Mouse (Mus musculus): ENCODE results near the gene Fchsd2. TPM values are rescaled to one million over a fixed set of nuclear protein-coding genes. Genes with fewer than 3 reads are reported as not detected.

Gene Fchsd2
- total and polyA plus RNA-seq, 3 experiments = 9.7 to 31.3 (median 14.9) TPM

DNA sequence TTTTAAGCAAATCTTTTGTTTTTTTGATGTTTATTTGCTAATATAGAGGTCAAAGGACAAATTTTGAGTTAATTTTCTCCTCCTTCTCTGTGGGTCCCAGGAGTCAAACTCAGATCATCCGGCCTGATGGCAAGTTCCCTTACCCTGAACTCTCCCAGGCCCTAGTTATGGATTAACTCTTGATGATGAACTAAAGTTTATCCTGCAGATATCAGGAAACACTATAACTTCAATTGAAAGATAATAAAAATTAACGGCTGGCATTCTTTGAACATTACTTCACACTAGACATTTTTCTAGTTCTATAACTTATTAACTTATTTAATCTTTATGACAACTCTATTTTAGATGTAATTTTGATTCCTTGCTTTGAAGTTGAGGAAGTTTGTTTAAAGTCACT, 156.5 kb downstream of the Fchsd2 start:
- Histone ChIP-seq H3K4me1 (ENCODE audit: insufficient read depth, low read depth, low read length) (no peaks in the 10 kb centered on the region), H3K27me3 (ENCODE audit: insufficient read depth, low read length) (no peaks in the 10 kb centered on the region), H3K4me3 (ENCODE audit: low read depth, low read length) (no peak overlapping the region), H3K36me3 (replicated peaks) (peaks cover 3% of the 10 kb centered on the region), H3K9me3 (replicated peaks) (no peaks in the 10 kb centered on the region)
- DNase-seq (ENCODE audit: low spot score) (no peak), ATAC-seq (ENCODE audit: extremely low read depth, insufficient number of reproducible peaks, low FRiP score, poor library complexity, severe bottlenecking) (no peak)
- TF ChIP-seq GATA2 (IDR thresholded peaks at IDR 0.05; ENCODE audit: borderline replicate concordance, low read depth, low read length) (no peak), CTCF (IDR thresholded peaks at IDR 0.05; ENCODE audit: low read depth, low read length) (no peak), POLR2AphosphoS5 (IDR thresholded peaks at IDR 0.05; ENCODE audit: insufficient replicate concordance, low read depth, low read length) (no peak), TAL1 (conservative IDR thresholded peaks at IDR 0.05; ENCODE audit: low read depth, low read length) (no peak), GATA1 (IDR thresholded peaks at IDR 0.05; ENCODE audit: borderline replicate concordance, low read length) (no peak)

DNA sequence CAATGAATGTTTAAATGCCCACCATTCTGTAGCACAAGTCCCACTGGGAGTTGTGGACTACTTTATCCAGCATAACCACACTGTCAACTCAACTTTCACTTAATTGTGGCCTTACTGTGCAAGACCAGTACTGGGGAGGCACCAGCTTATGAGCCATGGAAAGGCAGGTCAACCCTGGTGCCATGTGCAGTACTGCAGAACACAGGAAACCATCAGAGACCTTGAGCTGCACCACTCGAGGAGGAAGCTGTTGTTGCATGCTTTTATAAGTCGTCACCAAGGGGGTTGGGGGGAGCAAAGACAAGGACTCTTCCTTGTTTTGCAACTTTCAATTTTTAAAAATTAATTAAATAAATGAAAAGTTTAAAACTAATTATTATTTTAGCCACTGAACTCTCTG, 160.4 kb downstream of the Fchsd2 start:
- DNase-seq (ENCODE audit: low spot score) (no peak), ATAC-seq (ENCODE audit: extremely low read depth, insufficient number of reproducible peaks, low FRiP score, poor library complexity, severe bottlenecking) (no peak)
- Histone ChIP-seq H3K9me3 (replicated peaks) (no peaks in the 10 kb centered on the region), H3K4me3 (ENCODE audit: low read depth, low read length) (no peak overlapping the region), H3K36me3 (replicated peaks) (peaks cover 7% of the 10 kb centered on the region), H3K4me1 (ENCODE audit: insufficient read depth, low read depth, low read length) (no peaks in the 10 kb centered on the region), H3K27me3 (ENCODE audit: insufficient read depth, low read length) (no peaks in the 10 kb centered on the region)
- TF ChIP-seq GATA1 (IDR thresholded peaks at IDR 0.05; ENCODE audit: borderline replicate concordance, low read length) (no peak), CTCF (IDR thresholded peaks at IDR 0.05; ENCODE audit: low read depth, low read length) (no peak), TAL1 (conservative IDR thresholded peaks at IDR 0.05; ENCODE audit: low read depth, low read length) (no peak), POLR2AphosphoS5 (IDR thresholded peaks at IDR 0.05; ENCODE audit: insufficient replicate concordance, low read depth, low read length) (no peak), GATA2 (IDR thresholded peaks at IDR 0.05; ENCODE audit: borderline replicate concordance, low read depth, low read length) (no peak)

DNA sequence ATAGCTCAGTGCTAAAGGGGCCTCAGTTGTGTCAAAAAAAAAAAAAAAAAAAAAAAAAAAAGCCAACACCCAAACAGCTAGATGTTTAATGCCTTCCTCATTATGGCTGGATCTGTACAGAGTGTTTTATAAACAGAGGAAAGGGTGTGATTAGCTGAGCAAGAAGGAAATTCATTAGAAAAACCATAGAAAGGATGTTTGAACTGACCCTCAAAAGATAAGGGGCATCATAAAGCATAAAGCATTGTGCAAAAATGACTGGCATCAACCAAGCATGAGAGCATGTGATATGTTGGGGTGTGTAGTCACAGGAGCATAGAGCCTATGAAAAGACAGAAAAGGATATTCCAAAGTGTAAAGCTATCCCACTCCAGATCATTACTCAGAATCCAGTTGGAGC, 165.8 kb downstream of the Fchsd2 start:
- Histone ChIP-seq H3K36me3 (replicated peaks) (peaks cover 11% of the 10 kb centered on the region), H3K9me3 (replicated peaks) (no peaks in the 10 kb centered on the region), H3K4me1 (ENCODE audit: insufficient read depth, low read depth, low read length) (no peaks in the 10 kb centered on the region), H3K4me3 (ENCODE audit: low read depth, low read length) (no peak overlapping the region), H3K27me3 (ENCODE audit: insufficient read depth, low read length) (no peaks in the 10 kb centered on the region)
- ATAC-seq (ENCODE audit: extremely low read depth, insufficient number of reproducible peaks, low FRiP score, poor library complexity, severe bottlenecking) = no peak
- DNase-seq (ENCODE audit: low spot score) = no peak
- TF ChIP-seq GATA2 (IDR thresholded peaks at IDR 0.05; ENCODE audit: borderline replicate concordance, low read depth, low read length) (no peak), POLR2AphosphoS5 (IDR thresholded peaks at IDR 0.05; ENCODE audit: insufficient replicate concordance, low read depth, low read length) (no peak), TAL1 (conservative IDR thresholded peaks at IDR 0.05; ENCODE audit: low read depth, low read length) (no peak), GATA1 (IDR thresholded peaks at IDR 0.05; ENCODE audit: borderline replicate concordance, low read length) (no peak), CTCF (IDR thresholded peaks at IDR 0.05; ENCODE audit: low read depth, low read length) (no peak)

- Histone ChIP-seq H3K27me3 (ENCODE audit: insufficient read depth, low read length) (no peaks in the 10 kb centered on the region), H3K36me3 (replicated peaks) (peaks cover 6% of the 10 kb centered on the region), H3K4me3 (ENCODE audit: low read depth, low read length) (no peak overlapping the region), H3K9me3 (replicated peaks) (no peaks in the 10 kb centered on the region), H3K4me1 (ENCODE audit: insufficient read depth, low read depth, low read length) (no peaks in the 10 kb centered on the region)
- no peak for ATAC-seq (ENCODE audit: extremely low read depth, insufficient number of reproducible peaks, low FRiP score, poor library complexity, severe bottlenecking)
- no peak for DNase-seq (ENCODE audit: low spot score)
- no peak for TF ChIP-seq POLR2AphosphoS5 (IDR thresholded peaks at IDR 0.05; ENCODE audit: insufficient replicate concordance, low read depth, low read length)
- no peak for TF ChIP-seq TAL1 (conservative IDR thresholded peaks at IDR 0.05; ENCODE audit: low read depth, low read length)
- no peak for TF ChIP-seq GATA1 (IDR thresholded peaks at IDR 0.05; ENCODE audit: borderline replicate concordance, low read length)
- TF ChIP-seq CTCF (IDR thresholded peaks at IDR 0.05; ENCODE audit: low read depth, low read length) = no peak
Observed at GRCm38 (mm10) chr7:101261941-101262546, 169.4 kb downstream of the Fchsd2 start.

GRCm38 (mm10) chr7:101263511-101263910, 170.8 kb downstream of the Fchsd2 start:
- Histone ChIP-seq H3K27me3 (ENCODE audit: insufficient read depth, low read length) (no peaks in the 10 kb centered on the region), H3K9me3 (replicated peaks) (no peaks in the 10 kb centered on the region), H3K36me3 (replicated peaks) (peaks cover 6% of the 10 kb centered on the region), H3K4me3 (ENCODE audit: low read depth, low read length) (no peak overlapping the region), H3K4me1 (ENCODE audit: insufficient read depth, low read depth, low read length) (no peaks in the 10 kb centered on the region)
- TF ChIP-seq TAL1 (conservative IDR thresholded peaks at IDR 0.05; ENCODE audit: low read depth, low read length) (no peak), GATA2 (IDR thresholded peaks at IDR 0.05; ENCODE audit: borderline replicate concordance, low read depth, low read length) (no peak), POLR2AphosphoS5 (IDR thresholded peaks at IDR 0.05; ENCODE audit: insufficient replicate concordance, low read depth, low read length) (no peak), GATA1 (IDR thresholded peaks at IDR 0.05; ENCODE audit: borderline replicate concordance, low read length) (no peak), CTCF (IDR thresholded peaks at IDR 0.05; ENCODE audit: low read depth, low read length) (no peak)
- DNase-seq (ENCODE audit: low spot score) (no peak), ATAC-seq (ENCODE audit: extremely low read depth, insufficient number of reproducible peaks, low FRiP score, poor library complexity, severe bottlenecking) (no peak)

- peaks cover 10% of the 10 kb centered on the region for H3K36me3 ChIP-seq (replicated peaks)
- H3K4me1 ChIP-seq (ENCODE audit: insufficient read depth, low read depth, low read length) = no peaks in the 10 kb centered on the region
- no peaks in the 10 kb centered on the region for H3K9me3 ChIP-seq (replicated peaks)
- no peak overlapping the region for H3K4me3 ChIP-seq (ENCODE audit: low read depth, low read length)
- H3K27me3 ChIP-seq (ENCODE audit: insufficient read depth, low read length) = no peaks in the 10 kb centered on the region
- no peak for DNase-seq (ENCODE audit: low spot score)
- no peak for ATAC-seq (ENCODE audit: extremely low read depth, insufficient number of reproducible peaks, low FRiP score, poor library complexity, severe bottlenecking)
- no peak for TF ChIP-seq GATA1 (IDR thresholded peaks at IDR 0.05; ENCODE audit: borderline replicate concordance, low read length)
- TF ChIP-seq GATA2 (IDR thresholded peaks at IDR 0.05; ENCODE audit: borderline replicate concordance, low read depth, low read length) = no peak
- TF ChIP-seq CTCF (IDR thresholded peaks at IDR 0.05; ENCODE audit: low read depth, low read length) = no peak
- TF ChIP-seq TAL1 (conservative IDR thresholded peaks at IDR 0.05; ENCODE audit: low read depth, low read length) = no peak
- TF ChIP-seq POLR2AphosphoS5 (IDR thresholded peaks at IDR 0.05; ENCODE audit: insufficient replicate concordance, low read depth, low read length) = no peak
Observed at GRCm38 (mm10) chr7:101267457-101268259, 175.0 kb downstream of the Fchsd2 start.

Data from G1E (cell line).